Mouse (Mus musculus) ES-CJ7 (cell line): ENCODE data around the gene AW011738.

ENCODE experiments used
- DNase-seq: peaks from one replicate; pipeline ENCODE4 v3.0.0; 2011; ENCODE audit warnings: low read depth, low spot score

The AW011738 gene

GRCm38 (mm10) chr4:156203001-156203412, at the start of gene AW011738:
TSS of gene AW011738 (plus strand) at chr4:156203304.
- peak; percentile 57 for DNase-seq

DNA sequence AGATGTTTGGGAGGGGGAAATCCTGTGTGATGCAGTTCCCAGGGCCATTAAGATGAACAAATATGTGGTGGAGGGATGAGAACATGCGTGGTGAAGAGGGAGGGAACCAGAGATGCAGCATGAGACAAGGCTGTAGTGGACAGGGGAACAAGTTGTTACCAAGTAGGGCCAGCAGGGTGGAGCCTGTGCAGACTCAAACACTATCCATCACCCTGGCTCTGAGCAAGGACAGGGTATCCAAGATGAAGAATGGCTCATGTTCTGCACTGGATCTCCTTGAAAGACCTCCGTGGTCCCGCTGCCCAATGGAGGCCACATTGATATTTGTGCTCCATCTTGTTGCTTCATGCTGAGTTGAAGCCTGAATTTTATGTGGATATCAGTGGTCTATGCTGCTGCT, 48.3 kb upstream of the AW011738 start:
- no peak for DNase-seq

DNA sequence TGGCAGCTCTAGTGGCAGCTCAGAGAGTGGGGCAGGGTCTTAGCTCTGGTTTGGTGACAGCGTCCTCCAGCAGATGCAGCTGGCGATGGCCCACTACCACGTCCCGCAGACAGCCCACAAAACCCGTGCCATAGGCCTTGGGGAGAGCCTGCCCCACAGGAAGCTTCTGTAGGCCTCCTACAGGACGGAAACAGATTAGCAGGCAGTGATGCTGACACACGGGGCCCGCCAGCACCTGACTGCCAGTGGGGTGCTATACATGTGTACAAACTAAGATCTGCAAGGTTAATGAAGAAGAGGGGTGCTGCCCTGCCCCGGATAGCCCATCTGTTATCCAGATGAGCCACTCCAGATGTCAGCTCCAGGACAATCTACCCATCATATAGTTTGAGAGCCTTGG, 36.6 kb upstream of the AW011738 start:
- DNase-seq = peak; percentile 44

- DNase-seq = no peak
Measured at GRCm38 (mm10) chr4:156168611-156169010, 34.5 kb upstream of the AW011738 start.

DNA sequence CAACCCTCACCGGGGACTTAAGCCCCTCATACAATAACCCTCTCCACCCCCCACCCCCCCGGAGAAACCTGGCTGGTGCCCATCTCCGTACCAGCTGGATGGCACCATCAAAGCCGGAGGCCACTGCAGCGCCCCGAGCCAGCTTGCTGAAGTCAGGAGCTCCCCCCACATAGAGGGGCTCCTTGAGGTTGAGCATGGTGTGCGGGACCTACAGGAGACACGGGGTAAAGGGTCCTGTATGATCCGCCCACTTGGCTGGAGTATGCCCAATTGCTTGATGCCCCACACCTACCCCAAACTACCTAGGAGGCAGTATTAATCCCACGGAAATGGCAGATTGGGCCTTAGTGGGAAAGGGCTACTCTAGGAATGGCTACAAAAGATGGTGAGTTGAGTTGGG, 34.0 kb upstream of the AW011738 start:
- DNase-seq = no peak

GRCm38 (mm10) chr4:156171828-156172227, 31.3 kb upstream of the AW011738 start:
- DNase-seq = no peak

DNA sequence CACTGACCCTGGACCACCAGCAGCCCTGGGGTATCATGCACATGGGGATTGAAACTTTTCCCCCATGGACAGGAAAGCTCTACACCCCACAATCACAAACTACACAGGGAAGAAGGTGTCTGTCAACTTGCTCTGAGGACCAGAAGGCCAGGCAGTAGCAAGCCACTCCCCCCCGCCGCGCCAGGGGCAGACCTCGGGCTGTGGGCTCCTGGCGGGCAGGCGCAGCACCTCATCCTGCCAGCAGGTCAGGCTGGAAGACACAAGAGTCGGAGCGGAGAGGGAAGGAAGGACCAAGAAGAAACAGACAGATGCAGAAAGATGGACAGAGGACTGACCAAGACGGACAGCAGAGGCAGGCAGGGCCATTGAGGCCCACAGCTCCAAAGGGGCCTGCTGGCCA, 25.5 kb upstream of the AW011738 start:
- DNase-seq = peak; percentile 37

- DNase-seq = no peak
Measured at GRCm38 (mm10) chr4:156183747-156184146, 19.4 kb upstream of the AW011738 start.

DNA sequence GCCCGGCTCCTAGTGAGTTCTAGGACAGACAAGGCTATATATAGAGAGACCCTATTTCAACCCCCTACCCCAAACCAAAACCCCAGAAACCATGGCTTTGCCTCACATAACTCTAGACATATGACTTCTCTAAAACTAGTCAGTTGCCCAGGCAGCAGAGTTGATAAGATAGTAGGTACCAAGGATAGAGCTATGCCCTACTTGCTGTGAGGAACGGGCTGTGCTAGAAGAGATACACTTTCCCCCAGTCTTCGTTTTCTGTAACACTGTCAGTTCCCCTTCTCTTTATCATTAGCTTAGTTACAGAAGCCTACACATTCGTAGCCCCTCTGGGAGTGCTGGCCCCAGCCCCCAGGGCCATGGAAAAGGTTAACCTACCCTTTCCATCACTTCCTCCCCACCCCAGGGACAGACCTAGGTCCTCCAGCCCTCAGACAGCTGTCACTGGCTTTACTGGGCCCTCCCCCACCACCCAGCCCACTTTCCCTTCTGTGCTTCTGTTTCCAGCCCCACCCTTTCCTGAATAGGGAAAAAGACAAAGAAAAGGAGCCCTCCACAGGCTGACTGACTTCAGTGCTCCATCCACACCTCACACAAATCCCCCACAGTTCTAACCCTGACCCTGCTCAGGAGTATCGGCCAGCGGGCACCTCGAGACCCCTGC, 18.7 kb upstream of the AW011738 start:
- DNase-seq = peak; percentile 76

GRCm38 (mm10) chr4:156185456-156185949, 17.6 kb upstream of the AW011738 start:
- no peak for DNase-seq

GRCm38 (mm10) chr4:156185950-156186850, 16.9 kb upstream of the AW011738 start:
- DNase-seq = no peak

GRCm38 (mm10) chr4:156188162-156188810, 14.8 kb upstream of the AW011738 start:
- DNase-seq = peak; percentile 74

- DNase-seq = peak; percentile 98
Measured at GRCm38 (mm10) chr4:156188811-156189323, 14.2 kb upstream of the AW011738 start.

DNA sequence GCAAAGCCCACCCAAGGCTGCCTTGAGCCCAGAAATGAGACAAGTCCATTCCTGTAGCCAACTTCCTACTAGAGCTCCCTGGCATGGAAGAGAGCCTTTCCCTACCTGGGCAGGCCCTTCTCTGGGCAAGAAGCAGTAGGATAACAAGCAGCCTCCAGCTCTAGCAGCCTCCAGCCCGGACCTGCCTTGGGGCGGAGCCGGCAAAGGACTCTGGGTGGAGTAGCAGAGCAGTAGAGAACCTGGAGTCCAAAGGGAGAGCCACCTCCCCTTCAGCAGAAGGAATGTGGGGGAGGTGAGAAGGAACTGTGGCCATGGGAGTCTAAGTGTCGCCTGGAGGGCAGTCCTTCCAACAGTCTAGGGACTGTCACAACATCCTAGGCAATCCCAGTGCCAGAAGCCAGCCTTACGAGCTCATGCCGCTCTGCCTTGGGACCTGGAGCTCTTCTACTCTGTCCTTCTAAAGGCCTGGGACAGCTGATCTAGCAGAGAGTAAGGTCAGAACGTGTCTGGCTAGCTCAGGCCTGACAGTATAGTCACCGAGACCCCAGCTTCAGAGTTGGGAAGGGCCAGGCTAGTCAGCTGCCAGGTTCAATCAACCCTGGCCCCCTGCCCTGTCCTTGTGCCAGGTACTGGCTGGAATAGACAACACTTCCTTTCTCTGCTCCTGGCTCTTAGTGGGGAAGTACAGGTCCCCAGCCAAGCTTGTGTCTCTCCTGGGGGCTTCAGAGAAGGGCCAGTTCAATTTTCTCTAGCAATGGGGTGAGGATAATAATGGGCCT, 10.5 kb upstream of the AW011738 start:
- peak; percentile 89 for DNase-seq

- DNase-seq = peak; percentile 96
Measured at GRCm38 (mm10) chr4:156193200-156193590, 9.9 kb upstream of the AW011738 start.

DNA sequence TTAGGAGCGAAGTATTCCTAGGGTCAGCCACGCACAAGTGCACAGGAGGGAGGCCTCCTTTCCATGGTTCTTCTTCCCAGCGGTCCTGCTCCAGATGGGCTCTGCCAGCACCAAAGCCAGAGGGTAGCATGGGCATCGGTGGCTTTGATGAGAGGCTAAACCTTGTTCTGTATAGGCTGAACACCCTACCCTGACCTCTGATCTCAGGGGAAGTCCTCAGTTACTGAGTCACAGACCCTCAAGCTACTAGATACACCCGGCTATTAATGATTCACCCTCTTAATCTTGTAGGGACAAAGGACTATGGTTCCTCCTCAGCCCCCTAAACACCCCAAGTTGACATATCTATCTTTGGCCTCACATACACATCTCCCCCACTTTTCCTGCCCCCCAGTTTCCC, 9.2 kb upstream of the AW011738 start:
- no peak for DNase-seq

- peak; percentile 56 for DNase-seq
Measured at GRCm38 (mm10) chr4:156194346-156194745, 8.8 kb upstream of the AW011738 start.

GRCm38 (mm10) chr4:156195927-156196870, 6.9 kb upstream of the AW011738 start:
- peak; percentile 72 for DNase-seq

DNA sequence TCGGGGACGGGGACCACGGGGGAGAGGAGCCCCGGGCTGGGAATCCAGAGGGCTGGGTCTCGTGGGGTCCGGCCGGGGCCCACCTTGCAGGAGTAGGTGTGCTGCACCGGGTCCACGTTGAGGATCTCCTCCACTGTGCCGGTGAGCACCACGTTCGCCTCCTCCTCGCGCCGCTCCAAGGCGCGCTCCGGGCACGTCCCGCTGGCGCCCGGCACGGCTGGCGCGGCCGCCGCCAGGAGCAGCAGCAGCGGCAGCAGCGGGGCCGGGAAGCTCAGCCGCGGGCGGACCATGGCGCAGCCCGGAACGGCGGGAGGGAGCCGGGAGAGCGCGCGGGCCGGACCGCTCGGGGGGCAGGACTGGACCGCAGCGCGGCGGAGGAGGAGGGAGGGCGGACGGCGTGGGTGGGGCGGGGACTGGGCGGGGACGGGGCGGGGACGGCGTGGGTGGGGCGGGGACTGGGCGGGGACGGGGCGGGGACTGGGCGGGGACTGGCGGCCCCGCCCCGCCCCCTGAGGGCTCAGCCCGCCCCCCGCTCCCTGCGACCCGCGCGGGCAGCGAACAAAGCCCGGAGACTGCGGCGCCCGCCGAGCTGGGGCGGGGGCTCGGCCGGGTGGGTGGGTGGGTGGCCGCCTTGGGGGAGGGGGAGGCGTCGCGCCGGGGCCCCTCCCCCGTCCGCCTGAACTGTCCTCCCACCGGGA, 5.8 kb upstream of the AW011738 start, which contains the start of gene Agrn:
Gene Agrn (minus strand): TSS at position 358 of the 698 bp plus-strand sequence.
- DNase-seq = no peak
